Mouse (Mus musculus): ENCODE results near the gene Dnah8.

DNA sequence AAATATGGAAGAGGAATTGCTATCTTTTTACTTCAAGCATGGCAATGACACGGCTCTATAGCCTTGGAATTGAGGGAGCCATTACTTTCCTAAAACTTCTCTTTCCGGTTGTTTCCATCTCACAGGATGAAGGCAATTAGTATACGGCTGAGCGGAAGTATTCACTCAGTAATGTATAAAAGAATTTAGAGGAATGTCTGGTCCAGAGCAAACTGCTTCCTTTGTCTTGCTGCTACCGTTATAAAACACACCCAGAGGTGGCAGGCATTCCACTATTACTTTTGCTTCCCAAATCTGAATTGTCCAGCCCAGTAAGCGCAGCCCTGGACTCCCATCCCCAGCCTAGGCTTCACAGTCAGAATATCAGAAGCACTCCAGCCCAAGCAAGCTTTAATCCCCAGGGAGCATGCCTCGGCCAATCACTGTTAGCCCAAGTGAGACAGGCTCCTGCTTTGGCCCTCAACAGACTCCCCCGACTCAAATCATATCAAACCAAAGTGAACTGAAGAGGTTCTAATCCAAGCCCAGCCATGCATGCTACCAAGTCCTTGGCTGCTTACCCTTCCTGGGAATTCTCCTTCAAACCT is 16.2 kb upstream of the Dnah8 start:
- no peak for TF ChIP-seq POLR2AphosphoS2 (IDR thresholded peaks at IDR 0.05; ENCODE audit: low read length)
- TF ChIP-seq MYC (IDR thresholded peaks at IDR 0.05; ENCODE audit: low read depth, low read length): no peak
- no peak for TF ChIP-seq POLR2AphosphoS5 (IDR thresholded peaks at IDR 0.05; ENCODE audit: borderline replicate concordance, low read depth, low read length)
- TF ChIP-seq CTCF (IDR thresholded peaks at IDR 0.05 in 2 of 3, conservative IDR thresholded peaks at IDR 0.05 in 1 of 3; ENCODE audit: control insufficient read depth in 1 of 3, insufficient read depth in 1 of 3, low read depth in 2 of 3, low read length in 3 of 3, poor library complexity in 1 of 3, severe bottlenecking in 1 of 3): no peak
- no peak for TF ChIP-seq MXI1 (IDR thresholded peaks at IDR 0.05; ENCODE audit: low read depth, low read length)

Measured in MEL (cell line).